Comparison of ENCODE assay signal across 21 mouse cellular contexts in the genomic region with DNA sequence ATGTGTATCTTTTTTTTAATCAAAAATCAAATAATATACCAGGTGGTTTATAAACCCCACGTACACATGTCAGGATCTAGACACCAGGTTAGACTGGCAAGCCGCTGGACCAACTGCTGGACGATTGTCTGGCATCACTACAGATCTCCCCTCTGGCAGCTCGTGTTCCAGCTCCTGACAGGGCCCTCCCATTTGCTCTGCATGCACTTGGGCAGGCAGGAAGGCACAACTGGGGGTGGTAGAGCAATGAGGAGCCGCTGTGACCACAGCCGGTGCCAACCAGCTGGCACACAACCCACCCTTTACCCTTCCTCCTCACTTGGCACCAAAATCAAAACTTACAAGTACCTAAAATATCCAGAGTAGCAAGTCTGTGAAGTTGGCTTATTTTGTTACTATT.
DNase-seq lines count a peak whose midpoint lies in the region; ATAC-seq lines count a peak whose summit lies in the region.
"Had no signal": no experiment of that assay in that cellular context is flagged by ENCODE, and none has a peak within 500 bp of the region (broad histone marks: within the 10 kb centered on the region; RNA-seq: fewer than 3 reads in every experiment).

No protein-coding gene starts in this region.

- no peaks in the 10 kb centered on the region for H3K4me1 ChIP-seq in midbrain, embryonic 13.5 days (replicated peaks)
- H3K4me1 ChIP-seq: limb, embryonic 12.5 days; midbrain, embryonic 12.5 days had no signal

- WGBS in midbrain, embryonic 13.5 days: 83% methylated on average over 6 of the region's 6 CpGs

- no peak overlapping the region for H3K4me3 ChIP-seq in midbrain, embryonic 13.5 days (replicated peaks)
- H3K4me3 ChIP-seq: forebrain, embryonic 10.5 days; left cerebral cortex, adult 2 months; limb, embryonic 12.5 days; midbrain, embryonic 12.5 days had no signal

- no peaks in the 10 kb centered on the region for H3K27me3 ChIP-seq in midbrain, embryonic 13.5 days
- H3K27me3 ChIP-seq: limb, embryonic 12.5 days; midbrain, embryonic 12.5 days had no signal

- ATAC-seq in frontal cortex, adult (ENCODE audit: low TSS enrichment): no peak
- ATAC-seq in hematopoietic stem cell, adult 5-6 weeks (replicated peaks in 1 of 2; ENCODE audit: insufficient read depth in 1 of 2, low FRiP score in 2 of 2, low TSS enrichment in 1 of 2, low read depth in 1 of 2, poor library complexity in 2 of 2, severe bottlenecking in 2 of 2): peak; percentile 93 to 99
- no peak for ATAC-seq in midbrain, embryonic 13.5 days
- ATAC-seq: lung, postnatal 0 days had no signal

- DNase-seq in frontal cortex, postnatal 36 days (ENCODE audit: low spot score in 2 of 2): peak; percentile 7 to 11
- peak; percentile 10 for DNase-seq in right cerebral cortex, adult 18-20 months
- no peak for DNase-seq in right cerebral cortex, adult 2 months (ENCODE audit: low spot score in 2 of 2)
- DNase-seq in thymus, postnatal 25 days: peak; percentile 21
- DNase-seq in yolk sac, embryonic 10.5 days (ENCODE audit: low spot score): no peak
- DNase-seq: adrenal gland, postnatal 25 days; gastrocnemius, postnatal 25 days; kidney, adult 8-10 months; kidney, postnatal 4 days; right cerebral cortex, postnatal 25 days had no signal

- no peaks in the 10 kb centered on the region for H3K9me3 ChIP-seq in midbrain, embryonic 13.5 days
- H3K9me3 ChIP-seq: forebrain, embryonic 10.5 days; G1E; limb, embryonic 12.5 days; midbrain, embryonic 12.5 days had no signal

- no peak overlapping the region for H3K4me2 ChIP-seq in midbrain, embryonic 13.5 days (replicated peaks)
- H3K4me2 ChIP-seq: hindbrain, embryonic 14.5 days; limb, embryonic 12.5 days; midbrain, embryonic 12.5 days had no signal

- H3K27ac ChIP-seq in midbrain, embryonic 13.5 days: no peak overlapping the region
- H3K27ac ChIP-seq: forebrain, embryonic 10.5 days; hindbrain, embryonic 14.5 days; left cerebral cortex, adult 2 months; limb, embryonic 12.5 days; liver, embryonic 14.5 days; midbrain, embryonic 12.5 days had no signal

- H3K9ac ChIP-seq in midbrain, embryonic 13.5 days (replicated peaks): no peak overlapping the region
- H3K9ac ChIP-seq: hindbrain, embryonic 14.5 days; limb, embryonic 12.5 days; liver, embryonic 14.5 days; midbrain, embryonic 12.5 days had no signal

- no peaks in the 10 kb centered on the region for H3K36me3 ChIP-seq in midbrain, embryonic 13.5 days
- H3K36me3 ChIP-seq: forebrain, embryonic 10.5 days; limb, embryonic 12.5 days; midbrain, embryonic 12.5 days had no signal

Comparison
In these comparisons a context has a peak if more than half of its experiments do, and no peak if none do; other contexts are left out.
1. DNase-seq: peak in frontal cortex, postnatal 36 days (2 of 2), right cerebral cortex, adult 18-20 months (single experiment) and thymus, postnatal 25 days (single experiment); none in right cerebral cortex, adult 2 months (0 of 2) and yolk sac, embryonic 10.5 days (single experiment).
2. ATAC-seq: peak in hematopoietic stem cell, adult 5-6 weeks (2 of 2); none in frontal cortex, adult (single experiment) and midbrain, embryonic 13.5 days (single experiment).